Mouse (Mus musculus) lung, adult 2 months (tissue): ENCODE results near the gene Tcam1. TPM values are rescaled to one million over a fixed set of nuclear protein-coding genes. Genes with fewer than 3 reads are reported as not detected.

Experiments
- DNase-seq: peaks from one replicate; pipeline ENCODE4 v3.0.0; 2022
- H3K4me1 ChIP-seq: fragments of 200-500 bp; 2 replicates; pipeline ENCODE4 v1.6.1; 2011; ENCODE audit warnings: low read length; ENCODE audit not compliant: control insufficient read depth, insufficient read depth
- H3K4me3 ChIP-seq: fragments of 200-500 bp; replicated peaks from 2 replicates; pipeline ENCODE3; 2011; ENCODE audit warnings: low read depth, mild to moderate bottlenecking, control low read depth, low read length; ENCODE audit errors: extremely low read depth
- CTCF ChIP-seq: fragments of 200-500 bp; IDR thresholded peaks from 2 replicates; pipeline ENCODE4 v1.5.1; 2011; ENCODE audit warnings: mild to moderate bottlenecking, low read length, control low read depth; ENCODE audit not compliant: insufficient read depth
- POLR2A ChIP-seq: fragments of 200-500 bp; IDR thresholded peaks from 2 replicates; pipeline ENCODE4 v1.6.1; 2011; ENCODE audit warnings: low read depth, mild to moderate bottlenecking, control low read depth, low read length, borderline replicate concordance; ENCODE audit errors: extremely low read depth
- WGBS: fragments of 180-500 bp; shearing (Covaris S2); methylation state at CpG from one replicate; pipeline ENCODE4 v1.1.7; 2018; 5-methylcytosine and 5-hydroxymethylcytosine counted together
- polyA plus RNA-seq: library from polyadenylated mRNA; depleted of rRNA; stranded (reverse); fragments of >200 nt; gene quantifications from 2 replicates; pipeline ENCODE4 v1.2.3, GENCODE M21; 2012; rRNA removed

The Tcam1 gene
- polyA plus RNA-seq, 1 experiment = 0.05 TPM

DNA sequence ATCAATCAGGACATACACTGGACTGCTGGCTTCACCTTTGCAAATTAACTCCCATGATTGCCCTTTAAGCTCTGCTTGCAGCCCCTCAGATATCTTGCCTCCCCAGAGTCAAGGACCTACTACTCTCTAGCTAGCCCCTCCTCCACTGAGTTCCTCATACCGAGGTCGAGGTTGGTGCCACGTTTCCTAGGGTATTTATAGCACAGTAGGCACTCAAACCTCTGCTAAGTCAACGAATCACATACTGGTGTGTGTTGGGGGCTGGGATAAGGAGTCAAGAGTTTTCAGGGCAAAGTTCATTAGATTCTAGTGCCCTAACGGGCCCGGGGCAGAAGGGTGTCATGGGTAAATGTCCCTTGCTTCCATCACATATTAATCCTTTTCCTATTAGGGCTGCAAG, 52.7 kb downstream of the Tcam1 start:
- 34% methylated on average over 6 of the region's 6 CpGs for WGBS
- Histone ChIP-seq H3K4me1 (no peaks in the 10 kb centered on the region), H3K4me3 (no peak overlapping the region)
- no peak for DNase-seq
- TF ChIP-seq POLR2A = no peak
- TF ChIP-seq CTCF = no peak

DNA sequence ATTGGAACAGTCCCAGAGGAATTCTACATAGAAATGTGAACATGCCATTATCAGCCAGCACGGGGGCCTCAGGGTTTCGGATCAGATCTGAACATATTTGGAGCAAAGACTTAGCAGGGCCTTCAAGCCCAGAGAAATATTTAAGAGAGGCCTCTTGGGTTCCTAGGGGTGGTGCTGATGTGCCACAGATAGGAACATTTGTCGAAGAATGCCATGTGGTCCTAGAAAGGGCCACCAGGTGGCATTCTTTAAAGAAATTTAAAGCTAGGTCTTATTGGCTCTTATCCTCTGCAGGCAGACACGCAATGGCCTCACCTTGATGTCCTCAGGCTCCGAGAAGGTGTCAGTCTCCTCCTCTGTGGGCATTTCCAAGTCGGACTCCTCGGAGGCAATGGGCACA, 53.2 kb downstream of the Tcam1 start:
- H3K4me1 ChIP-seq = no peaks in the 10 kb centered on the region
- DNase-seq = no peak
- TF ChIP-seq CTCF = peak; percentile 22; the same call in 1 of the 2 replicates
- no peak for TF ChIP-seq POLR2A
- 31% methylated on average over 7 of the region's 7 CpGs for WGBS
- no peak overlapping the region for H3K4me3 ChIP-seq

GRCm38 (mm10) chr11:106332458-106332857, 56.0 kb downstream of the Tcam1 start:
- Histone ChIP-seq H3K4me1 (no peaks in the 10 kb centered on the region), H3K4me3 (no peak overlapping the region)
- DNase-seq = no peak
- WGBS = 29% methylated on average over 4 of the region's 4 CpGs
- TF ChIP-seq POLR2A (no peak), CTCF (no peak)

DNA sequence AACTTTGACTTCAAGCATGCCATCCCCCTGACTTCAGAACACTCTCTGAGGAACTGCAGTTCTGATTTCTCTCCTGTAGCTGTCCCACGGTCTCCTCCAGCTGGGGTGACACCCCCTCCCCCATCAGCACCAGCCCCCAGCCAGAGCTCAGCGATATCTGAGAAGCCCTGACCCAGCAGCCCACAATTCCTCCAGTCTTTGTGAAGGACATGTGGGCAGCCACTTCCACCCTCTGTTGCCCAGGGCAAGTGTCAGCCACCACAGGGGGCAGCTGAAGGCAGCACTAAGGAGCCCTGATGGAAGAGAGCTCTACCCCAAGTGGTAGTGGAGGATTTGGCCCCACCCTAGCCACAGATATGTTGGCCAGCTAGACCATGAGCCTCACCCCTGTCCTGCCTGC, 57.6 kb downstream of the Tcam1 start:
- no peak overlapping the region for H3K4me3 ChIP-seq
- TF ChIP-seq POLR2A = no peak
- no peak for DNase-seq
- 29% methylated on average over 2 of the region's 2 CpGs for WGBS
- no peaks in the 10 kb centered on the region for H3K4me1 ChIP-seq

- TF ChIP-seq CTCF = no peak
- no peak for TF ChIP-seq POLR2A
- 82% methylated on average over 5 of the region's 5 CpGs for WGBS
- Histone ChIP-seq H3K4me3 (no peak overlapping the region), H3K4me1 (no peaks in the 10 kb centered on the region)
- DNase-seq = no peak
These were observed 61.6 kb downstream of the Tcam1 start for GRCm38 (mm10) chr11:106338029-106338428.

Other genes starting within 250 kb of the Tcam1 start
- gene Dcaf7, start 239.8 kb upstream of the Tcam1 start, polyA plus RNA-seq = 43.8 and 51.5 TPM in 2 replicates
- gene Taco1, start 210.6 kb upstream of the Tcam1 start, polyA plus RNA-seq = 9.3 and 9.7 TPM in 2 replicates
- 52.6 and 61.6 TPM in 2 replicates for gene Map3k3, start 192.1 kb upstream of the Tcam1 start, polyA plus RNA-seq
- gene Gm10840, start 115.8 kb upstream of the Tcam1 start, polyA plus RNA-seq = not detected in 2 replicates
- gene Limd2, start 115.8 kb upstream of the Tcam1 start, polyA plus RNA-seq = 72.7 and 114 TPM in 2 replicates
- gene Strada, start 74.5 kb upstream of the Tcam1 start, polyA plus RNA-seq = 24.5 and 33.3 TPM in 2 replicates
- 12.8 and 21.5 TPM in 2 replicates for gene Ccdc47, start 60.3 kb upstream of the Tcam1 start, polyA plus RNA-seq
- 8.8 and 13.3 TPM in 2 replicates for gene Ddx42, start 59.7 kb upstream of the Tcam1 start, polyA plus RNA-seq
- 7.0 and 10.0 TPM in 2 replicates for gene Ftsj3, start 20.6 kb upstream of the Tcam1 start, polyA plus RNA-seq
- gene Psmc5, start 20.5 kb upstream of the Tcam1 start, polyA plus RNA-seq = 28.4 and 50.0 TPM in 2 replicates
- gene Smarcd2, start 3.7 kb upstream of the Tcam1 start, polyA plus RNA-seq = 107 and 125 TPM in 2 replicates
- gene Gh, start 25.2 kb downstream of the Tcam1 start, polyA plus RNA-seq = 0.19 and 0.28 TPM in 2 replicates
- 25.7 and 45.9 TPM in 2 replicates for gene Cd79b, start 38.1 kb downstream of the Tcam1 start, polyA plus RNA-seq
- 1.1 and 4.2 TPM in 2 replicates for gene Scn4a, start 76.6 kb downstream of the Tcam1 start, polyA plus RNA-seq
- 27.3 and 30.4 TPM in 2 replicates for gene Prr29, start 88.8 kb downstream of the Tcam1 start, polyA plus RNA-seq
- gene Icam2, start 111.4 kb downstream of the Tcam1 start, polyA plus RNA-seq = 294 and 318 TPM in 2 replicates
- gene Ern1, start 211.2 kb downstream of the Tcam1 start, polyA plus RNA-seq = 23.0 and 28.7 TPM in 2 replicates